Mouse (Mus musculus) cerebellum, adult 2 months (tissue): ENCODE data around the gene Dnah12. TPM values are rescaled to one million over a fixed set of nuclear protein-coding genes. Genes with fewer than 3 reads are reported as not detected.
"Not testable (repeated sequence)": the region's sequence is repeated elsewhere in the genome, so short reads cannot be mapped to it uniquely, and the experiment has no call there.

ENCODE experiments used
- DNase-seq, 2 experiments: peaks; one replicate each; pipeline ENCODE4 v3.0.0; 2021
- H3K27ac ChIP-seq: fragments of 200-500 bp; 2 replicates; pipeline ENCODE4 v1.5.1; 2012; ENCODE audit warnings: low read length, control low read depth, inconsistent platforms; ENCODE audit not compliant: insufficient read depth
- H3K27me3 ChIP-seq: fragments of 200-500 bp; 2 replicates; pipeline ENCODE4 v1.6.1; 2012; ENCODE audit warnings: inconsistent platforms, mild to moderate bottlenecking, low read length, moderate library complexity; ENCODE audit not compliant: control insufficient read depth, insufficient read depth
- H3K4me1 ChIP-seq: fragments of 200-500 bp; 2 replicates; pipeline ENCODE4 v1.6.1; 2011; ENCODE audit warnings: low read length; ENCODE audit not compliant: control insufficient read depth, insufficient read depth
- H3K4me3 ChIP-seq: fragments of 200-500 bp; replicated peaks from 2 replicates; pipeline ENCODE3; 2011; ENCODE audit warnings: mild to moderate bottlenecking, low read depth, low read length, control low read depth; ENCODE audit not compliant: insufficient read depth
- CTCF ChIP-seq: fragments of 200-500 bp; IDR thresholded peaks from 2 replicates; pipeline ENCODE4 v1.5.1; 2011; ENCODE audit warnings: low read depth, mild to moderate bottlenecking, control low read depth, low read length, moderate library complexity, borderline replicate concordance; ENCODE audit not compliant: insufficient read depth
- POLR2A ChIP-seq: fragments of 200-500 bp; IDR thresholded peaks from 2 replicates; pipeline ENCODE4 v1.6.1; 2011; ENCODE audit warnings: low read length, control low read depth, borderline replicate concordance; ENCODE audit not compliant: insufficient read depth
- WGBS: fragments of 180-500 bp; shearing (Covaris S2); methylation state at CpG from one replicate; pipeline ENCODE4 v1.1.7; 2018; 5-methylcytosine and 5-hydroxymethylcytosine counted together
- polyA plus RNA-seq: library from polyadenylated mRNA; depleted of rRNA; stranded (reverse); fragments of >200 nt; gene quantifications from 2 replicates; pipeline ENCODE4 v1.2.3, GENCODE M21; 2012

Dnah12 gene
- polyA plus RNA-seq, 1 experiment = 0.08 TPM

- H3K27ac ChIP-seq = no peak overlapping the region
- H3K4me3 ChIP-seq = no peak overlapping the region
- TF ChIP-seq CTCF (no peak), POLR2A (no peak)
- no peak for DNase-seq
- no peaks in the 10 kb centered on the region for H3K27me3 ChIP-seq
- H3K4me1 ChIP-seq = no peaks in the 10 kb centered on the region
- 83% methylated on average over 2 of the region's 2 CpGs for WGBS
Measured at GRCm38 (mm10) chr14:26899490-26899889, 206.4 kb downstream of the Dnah12 start.

- WGBS = 90% methylated on average over 12 of the region's 12 CpGs
- no peak overlapping the region for H3K27ac ChIP-seq
- no peak overlapping the region for H3K4me3 ChIP-seq
- TF ChIP-seq POLR2A = no peak
- TF ChIP-seq CTCF = no peak
- DNase-seq = no peak
- H3K27me3 ChIP-seq = no peaks in the 10 kb centered on the region
- no peaks in the 10 kb centered on the region for H3K4me1 ChIP-seq
Measured at GRCm38 (mm10) chr14:26900893-26901292, 207.8 kb downstream of the Dnah12 start.

- no peak for DNase-seq
- H3K27ac ChIP-seq = no peak overlapping the region
- no peak for TF ChIP-seq POLR2A
- TF ChIP-seq CTCF = no peak
- H3K4me3 ChIP-seq = no peak overlapping the region
- 76% methylated on average over 4 of the region's 4 CpGs for WGBS
- no peaks in the 10 kb centered on the region for H3K4me1 ChIP-seq
- H3K27me3 ChIP-seq = no peaks in the 10 kb centered on the region
Measured at GRCm38 (mm10) chr14:26907401-26907800, 214.3 kb downstream of the Dnah12 start.

GRCm38 (mm10) chr14:26910461-26910860, 217.4 kb downstream of the Dnah12 start:
- H3K4me1 ChIP-seq, H3K27me3 ChIP-seq, H3K27ac ChIP-seq, DNase-seq, H3K4me3 ChIP-seq: not testable (repeated sequence)
- 50% methylated on average over 9 of the region's 9 CpGs for WGBS

GRCm38 (mm10) chr14:26911201-26911600, 218.1 kb downstream of the Dnah12 start:
- no peak for TF ChIP-seq CTCF
- TF ChIP-seq POLR2A = no peak
- 49% methylated on average over 6 of the region's 6 CpGs for WGBS
- H3K27ac ChIP-seq = no peak overlapping the region

GRCm38 (mm10) chr14:26911826-26912225, 218.8 kb downstream of the Dnah12 start:
- Histone ChIP-seq H3K4me1 (peaks cover 3% of the 10 kb centered on the region; the same call in 1 of the 2 replicates), H3K27ac (no peak overlapping the region), H3K27me3 (no peaks in the 10 kb centered on the region), H3K4me3 (no peak overlapping the region)
- no peak for DNase-seq
- TF ChIP-seq POLR2A (no peak), CTCF (no peak)
- WGBS = 85% methylated on average over 13 of the region's 13 CpGs

More at GRCm38 (mm10) chr14:26911201-26911600, 218.1 kb downstream of the Dnah12 start:
- H3K4me1 ChIP-seq = peaks cover 3% of the 10 kb centered on the region; the same call in 1 of the 2 replicates
- DNase-seq = no peak
- H3K4me3 ChIP-seq = no peak overlapping the region
- H3K27me3 ChIP-seq = no peaks in the 10 kb centered on the region

- H3K4me1 ChIP-seq = peaks cover 3% of the 10 kb centered on the region; the same call in 1 of the 2 replicates
- no peak for TF ChIP-seq CTCF
- TF ChIP-seq POLR2A = no peak
- no peaks in the 10 kb centered on the region for H3K27me3 ChIP-seq
- H3K27ac ChIP-seq = no peak overlapping the region
- H3K4me3 ChIP-seq = no peak overlapping the region
- WGBS = 49% methylated on average over 9 of the region's 9 CpGs
- no peak for DNase-seq
Measured at GRCm38 (mm10) chr14:26913681-26914268, 220.7 kb downstream of the Dnah12 start.

- WGBS = 95% methylated on average over 3 of the region's 3 CpGs
- Histone ChIP-seq H3K4me3 (no peak overlapping the region), H3K27me3 (no peaks in the 10 kb centered on the region), H3K27ac (no peak overlapping the region), H3K4me1 (no peaks in the 10 kb centered on the region)
- no peak for DNase-seq
- no peak for TF ChIP-seq CTCF
- no peak for TF ChIP-seq POLR2A
Measured at GRCm38 (mm10) chr14:26919310-26919709, 226.2 kb downstream of the Dnah12 start.
